Mouse (Mus musculus) embryonic facial prominence, embryonic 11.5 days (tissue): Measurements from ENCODE around the gene Pla2g5. TPM values are rescaled to one million over a fixed set of nuclear protein-coding genes. Genes with fewer than 3 reads are reported as not detected.

Source experiments
- ATAC-seq: fragments of 200-750 bp; cut with Nextera tagmentation; replicated peaks from 2 replicates; pipeline ENCODE4 v1.8.0; 2017; ENCODE audit warnings: low read depth; ENCODE audit not compliant: insufficient number of reproducible peaks, low FRiP score, low TSS enrichment
- DNase-seq: peaks from one replicate; pipeline ENCODE4 v3.0.0-alpha.2; 2015; ENCODE audit warnings: low spot score
- H3K27ac ChIP-seq: fragments of 300-500 bp; sonication (generic); replicated peaks from 2 replicates; pipeline ENCODE4 v1.5.1; 2014; ENCODE audit warnings: mild to moderate bottlenecking, low read depth, low read length, control low read depth
- H3K27me3 ChIP-seq: fragments of 300-500 bp; sonication (generic); 2 replicates; pipeline ENCODE4 v1.6.1; 2014; ENCODE audit warnings: mild to moderate bottlenecking, low read length, moderate library complexity, mixed read lengths; ENCODE audit not compliant: control insufficient read depth, insufficient read depth
- H3K36me3 ChIP-seq: fragments of 300-500 bp; sonication (generic); replicated peaks from 2 replicates; pipeline ENCODE4 v1.6.1; 2014; ENCODE audit warnings: low read depth, mild to moderate bottlenecking, low read length, moderate library complexity, mixed read lengths; ENCODE audit not compliant: control insufficient read depth, insufficient read depth
- H3K4me1 ChIP-seq: fragments of 300-500 bp; sonication (generic); 2 replicates; pipeline ENCODE4 v1.6.1; 2014; ENCODE audit warnings: low read length, mixed read lengths; ENCODE audit not compliant: control insufficient read depth, insufficient read depth
- H3K4me2 ChIP-seq: fragments of 300-500 bp; sonication (generic); 2 replicates; pipeline ENCODE4 v1.6.1; 2014; ENCODE audit warnings: low read depth, mild to moderate bottlenecking, control low read depth, low read length, moderate library complexity
- H3K4me3 ChIP-seq: fragments of 300-500 bp; sonication (generic); 2 replicates; pipeline ENCODE4 v1.5.1; 2014; ENCODE audit warnings: low read depth, low read length, control low read depth
- H3K9ac ChIP-seq: fragments of 300-500 bp; sonication (generic); replicated peaks from 2 replicates; pipeline ENCODE4 v1.6.1; 2014; ENCODE audit warnings: mild to moderate bottlenecking, control low read depth, low read length
- H3K9me3 ChIP-seq: fragments of 300-500 bp; sonication (generic); replicated peaks from 2 replicates; pipeline ENCODE4 v1.6.1; 2016; ENCODE audit warnings: mild to moderate bottlenecking, low read length, inconsistent platforms, mixed read lengths; ENCODE audit not compliant: control insufficient read depth
- WGBS: fragments of 180-500 bp; shearing (Covaris S2); extraction: QIAGEN DNeasy Blood & Tissue Kit; methylation state at CpG from one replicate; pipeline ENCODE4 v1.1.7; 2014; 5-methylcytosine and 5-hydroxymethylcytosine counted together
- polyA plus RNA-seq: library from polyadenylated mRNA; unstranded; fragments of >200 nt; fragmentation: Nextera tagmentation; extraction: Ambion mirVana; gene quantifications from 2 replicates; pipeline ENCODE4 v1.2.1, GENCODE M21; 2014

The Pla2g5 gene
- polyA plus RNA-seq, 1 experiment from 2014 or later, result 0.87 TPM

DNA sequence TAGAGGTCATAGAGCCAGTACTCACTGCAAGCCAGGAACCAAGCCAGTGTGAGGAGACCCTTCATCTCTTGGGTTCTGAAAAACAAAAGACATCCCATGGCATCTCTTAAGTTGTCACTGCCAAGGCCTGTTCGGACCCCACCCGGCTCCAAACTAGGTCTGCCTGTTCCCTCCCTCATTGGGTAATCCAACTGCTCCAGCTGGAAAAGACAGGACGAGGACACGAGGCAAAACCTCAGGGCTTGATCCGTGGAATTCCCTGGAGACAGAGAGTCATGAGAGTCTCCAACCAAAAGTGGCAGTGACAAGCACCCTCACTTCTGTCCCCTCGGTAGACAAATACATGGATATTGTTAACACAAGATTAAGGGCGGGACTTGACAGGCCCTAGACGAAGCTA, 57.1 kb downstream of the Pla2g5 start:
- Histone ChIP-seq H3K27ac (no peak overlapping the region), H3K9ac (no peak overlapping the region), H3K36me3 (no peaks in the 10 kb centered on the region), H3K4me2 (no peak overlapping the region), H3K4me3 (no peak overlapping the region), H3K4me1 (no peaks in the 10 kb centered on the region), H3K9me3 (no peaks in the 10 kb centered on the region), H3K27me3 (no peaks in the 10 kb centered on the region)
- ATAC-seq, result no peak
- 81% methylated on average over 8 of the region's 8 CpGs for WGBS
- DNase-seq, result no peak

DNA sequence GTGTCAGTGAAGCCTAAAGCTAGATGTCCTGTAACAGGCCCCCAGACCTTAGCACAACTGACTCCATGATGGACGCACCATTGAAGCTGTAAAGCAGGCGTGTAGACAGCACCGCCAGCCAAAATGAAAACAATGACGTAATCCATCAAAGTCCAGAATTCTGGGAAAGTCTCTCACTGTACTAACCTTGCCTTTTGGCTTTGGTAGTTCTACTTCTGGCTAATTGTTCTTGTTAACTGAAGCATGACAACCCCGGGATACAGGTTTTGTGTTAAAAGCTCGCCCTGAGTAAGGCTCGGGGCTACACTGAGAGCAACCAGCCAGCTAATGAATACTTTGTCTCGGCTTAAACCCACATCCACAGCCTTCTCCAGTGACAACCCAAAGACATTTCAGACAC, 58.0 kb downstream of the Pla2g5 start:
- Histone ChIP-seq H3K27me3 (no peaks in the 10 kb centered on the region), H3K9me3 (no peaks in the 10 kb centered on the region), H3K27ac (no peak overlapping the region), H3K4me3 (no peak overlapping the region), H3K36me3 (no peaks in the 10 kb centered on the region), H3K9ac (no peak overlapping the region), H3K4me2 (no peak overlapping the region), H3K4me1 (no peaks in the 10 kb centered on the region)
- DNase-seq, result no peak
- no peak for ATAC-seq
- WGBS, result 64% methylated on average over 8 of the region's 8 CpGs

DNA sequence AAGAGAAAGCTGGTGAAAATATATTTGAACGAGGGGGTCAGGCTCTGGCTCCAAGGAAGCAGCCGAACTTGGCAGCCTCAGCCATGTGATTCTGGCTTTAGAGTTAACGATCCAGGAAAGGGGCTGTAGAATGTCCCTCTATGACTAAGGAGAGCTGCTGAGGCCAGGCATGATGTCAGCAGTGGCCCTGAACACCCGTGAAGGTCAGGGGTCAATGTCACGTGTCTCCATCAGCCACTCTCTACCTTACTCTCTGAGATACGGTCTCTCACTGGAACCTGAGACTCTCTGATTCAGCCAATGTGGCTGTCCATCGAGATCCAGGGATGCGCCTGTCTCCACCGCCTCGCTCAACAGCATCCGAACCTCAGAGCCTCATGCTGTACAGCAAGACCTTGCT, 60.4 kb downstream of the Pla2g5 start:
- WGBS, result 92% methylated on average over 11 of the region's 11 CpGs
- H3K36me3 ChIP-seq, result no peaks in the 10 kb centered on the region

DNA sequence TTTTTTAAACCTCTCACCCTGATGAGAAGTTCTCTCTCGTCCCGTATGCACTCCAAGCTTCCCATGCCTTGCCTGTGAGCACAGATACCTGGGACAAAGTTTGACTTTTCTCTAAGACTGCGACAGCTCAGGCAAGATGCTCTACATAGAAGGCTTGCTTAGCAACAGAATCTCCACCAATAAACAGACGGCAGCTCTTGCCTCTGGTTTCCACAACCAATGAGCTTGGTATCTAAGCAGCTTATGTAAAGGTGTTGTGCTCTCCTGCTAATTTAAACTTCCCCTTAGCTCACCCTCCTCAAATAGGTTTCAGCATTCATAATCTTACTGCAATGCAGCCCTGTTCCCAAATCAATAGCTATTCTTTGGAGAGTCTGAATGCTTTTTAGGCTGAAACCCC, 61.7 kb downstream of the Pla2g5 start:
- Histone ChIP-seq H3K27me3 (no peaks in the 10 kb centered on the region), H3K36me3 (no peaks in the 10 kb centered on the region), H3K4me1 (no peaks in the 10 kb centered on the region), H3K4me2 (no peak overlapping the region), H3K9ac (no peak overlapping the region), H3K4me3 (no peak overlapping the region), H3K9me3 (no peaks in the 10 kb centered on the region), H3K27ac (no peak overlapping the region)
- no peak for DNase-seq
- 79% methylated on average over 4 of the region's 4 CpGs for WGBS
- no peak for ATAC-seq

More for the DNA sequence above, 60.4 kb downstream of the Pla2g5 start:
- Histone ChIP-seq H3K4me2 (no peak overlapping the region), H3K4me3 (no peak overlapping the region), H3K27ac (no peak overlapping the region), H3K9ac (no peak overlapping the region), H3K27me3 (no peaks in the 10 kb centered on the region), H3K9me3 (no peaks in the 10 kb centered on the region), H3K4me1 (no peaks in the 10 kb centered on the region)
- ATAC-seq (no peak), DNase-seq (no peak)

- no peaks in the 10 kb centered on the region for H3K4me1 ChIP-seq
- H3K27ac ChIP-seq, result no peak overlapping the region
- no peak overlapping the region for H3K9ac ChIP-seq
- 73% methylated on average over 12 of the region's 12 CpGs for WGBS
- ATAC-seq (no peak), DNase-seq (no peak)
- H3K4me3 ChIP-seq, result no peak overlapping the region
- H3K36me3 ChIP-seq, result no peaks in the 10 kb centered on the region
- H3K4me2 ChIP-seq, result no peak overlapping the region
- no peaks in the 10 kb centered on the region for H3K27me3 ChIP-seq
- no peaks in the 10 kb centered on the region for H3K9me3 ChIP-seq
These were observed 63.0 kb downstream of the Pla2g5 start for GRCm38 (mm10) chr4:138800134-138800744.

GRCm38 (mm10) chr4:138797217-138797570, 66.1 kb downstream of the Pla2g5 start:
- no peak for DNase-seq
- H3K4me2 ChIP-seq, result no peak overlapping the region
- no peak overlapping the region for H3K27ac ChIP-seq
- 66% methylated on average over 4 of the region's 4 CpGs for WGBS
- H3K4me1 ChIP-seq, result no peaks in the 10 kb centered on the region
- H3K9ac ChIP-seq, result no peak overlapping the region
- ATAC-seq, result no peak
- H3K27me3 ChIP-seq, result no peaks in the 10 kb centered on the region
- H3K36me3 ChIP-seq, result no peaks in the 10 kb centered on the region
- no peak overlapping the region for H3K4me3 ChIP-seq
- no peaks in the 10 kb centered on the region for H3K9me3 ChIP-seq

DNA sequence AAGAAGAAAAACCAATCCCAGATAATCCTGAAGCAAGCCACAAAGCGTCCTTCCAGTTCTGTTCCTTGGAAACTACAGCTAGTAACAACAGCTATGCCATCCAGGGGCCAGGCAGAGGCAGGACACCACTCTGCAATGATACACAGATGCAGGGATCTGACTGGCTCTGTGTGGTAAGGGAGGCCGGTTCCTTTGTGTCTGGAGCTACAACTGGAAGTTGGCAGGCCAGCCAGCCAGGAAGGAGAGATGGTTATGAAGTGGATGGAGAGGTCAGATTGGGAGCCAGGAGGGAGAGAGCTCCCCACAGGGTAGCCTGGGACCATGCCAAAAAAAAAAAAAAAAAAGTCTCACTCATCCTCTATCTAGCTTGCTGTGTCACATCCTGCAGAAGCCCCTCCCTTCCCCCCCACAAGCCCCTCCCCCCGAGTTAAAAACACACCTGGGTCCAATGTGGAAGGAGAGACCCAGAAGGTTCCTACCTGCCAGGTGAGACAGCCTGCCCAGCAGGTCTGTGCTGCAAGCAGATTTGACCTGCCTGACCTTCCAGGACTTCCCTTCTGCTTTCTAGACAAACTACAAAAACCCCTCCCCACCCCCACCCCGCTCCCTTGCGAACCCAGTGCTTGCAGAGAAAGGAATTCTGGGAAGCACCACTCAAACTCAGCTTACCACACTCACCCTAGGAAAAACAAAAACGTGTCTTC, 66.6 kb downstream of the Pla2g5 start:
- H3K27ac ChIP-seq, result no peak overlapping the region

GRCm38 (mm10) chr4:138794344-138794743, 68.9 kb downstream of the Pla2g5 start:
- Histone ChIP-seq H3K4me3 (no peak overlapping the region), H3K9me3 (no peaks in the 10 kb centered on the region), H3K27me3 (no peaks in the 10 kb centered on the region), H3K4me2 (no peak overlapping the region), H3K27ac (no peak overlapping the region), H3K36me3 (no peaks in the 10 kb centered on the region), H3K4me1 (no peaks in the 10 kb centered on the region), H3K9ac (no peak overlapping the region)
- no peak for ATAC-seq
- no peak for DNase-seq
- WGBS, result 84% methylated on average over 6 of the region's 6 CpGs

More for the DNA sequence above, 66.6 kb downstream of the Pla2g5 start:
- Histone ChIP-seq H3K27me3 (no peaks in the 10 kb centered on the region), H3K4me3 (no peak overlapping the region), H3K4me2 (no peak overlapping the region), H3K9ac (no peak overlapping the region), H3K4me1 (no peaks in the 10 kb centered on the region), H3K36me3 (no peaks in the 10 kb centered on the region), H3K9me3 (no peaks in the 10 kb centered on the region)
- 50% methylated on average over 6 of the region's 6 CpGs for whole genome bisulfite sequencing
- ATAC-seq (no peak), DNase-seq (no peak)
